Mouse (Mus musculus) bone marrow, adult 2 months (tissue): Measurements from ENCODE around the gene Tfrc. TPM values are rescaled to one million over a fixed set of nuclear protein-coding genes. Genes with fewer than 3 reads are reported as not detected.

Experiments used
- H3K27ac ChIP-seq: fragments of 200-500 bp; 2 replicates; pipeline ENCODE4 v1.5.1; 2012; ENCODE audit warnings: low read depth, mild to moderate bottlenecking, control low read depth, inconsistent platforms, low read length; ENCODE audit not compliant: control insufficient read depth, poor library complexity, insufficient read depth
- H3K4me1 ChIP-seq: fragments of 200-500 bp; 2 replicates; pipeline ENCODE4 v1.6.1; 2011; ENCODE audit warnings: low read length; ENCODE audit not compliant: control insufficient read depth, insufficient read depth
- H3K4me3 ChIP-seq: fragments of 200-500 bp; replicated peaks from 2 replicates; pipeline ENCODE3; 2011; ENCODE audit warnings: mild to moderate bottlenecking, low read depth, low read length, control low read depth; ENCODE audit not compliant: control insufficient read depth
- CTCF ChIP-seq: fragments of 200-500 bp; IDR thresholded peaks from 2 replicates; pipeline ENCODE4 v1.5.1; 2011; ENCODE audit warnings: low read length, control low read depth; ENCODE audit not compliant: control insufficient read depth, insufficient read depth
- POLR2A ChIP-seq: fragments of 200-500 bp; IDR thresholded peaks from 2 replicates; pipeline ENCODE4 v1.6.1; 2011; ENCODE audit warnings: low read depth, mild to moderate bottlenecking, control low read depth, low read length, borderline replicate concordance; ENCODE audit not compliant: control insufficient read depth
- WGBS: fragments of 180-500 bp; shearing (Covaris S2); methylation state at CpG from one replicate; pipeline ENCODE4 v1.1.7; 2018; 5-methylcytosine and 5-hydroxymethylcytosine counted together
- polyA plus RNA-seq: library from polyadenylated mRNA; stranded (reverse); fragments of >200 nt; gene quantifications from 2 replicates; pipeline ENCODE4 v1.2.4, GENCODE M21; 2011; ENCODE audit warnings: low replicate concordance; ENCODE audit not compliant: missing spikeins, insufficient read depth, insufficient read length

Gene Tfrc
- polyA plus RNA-seq, 1 experiment, result 210 TPM

DNA sequence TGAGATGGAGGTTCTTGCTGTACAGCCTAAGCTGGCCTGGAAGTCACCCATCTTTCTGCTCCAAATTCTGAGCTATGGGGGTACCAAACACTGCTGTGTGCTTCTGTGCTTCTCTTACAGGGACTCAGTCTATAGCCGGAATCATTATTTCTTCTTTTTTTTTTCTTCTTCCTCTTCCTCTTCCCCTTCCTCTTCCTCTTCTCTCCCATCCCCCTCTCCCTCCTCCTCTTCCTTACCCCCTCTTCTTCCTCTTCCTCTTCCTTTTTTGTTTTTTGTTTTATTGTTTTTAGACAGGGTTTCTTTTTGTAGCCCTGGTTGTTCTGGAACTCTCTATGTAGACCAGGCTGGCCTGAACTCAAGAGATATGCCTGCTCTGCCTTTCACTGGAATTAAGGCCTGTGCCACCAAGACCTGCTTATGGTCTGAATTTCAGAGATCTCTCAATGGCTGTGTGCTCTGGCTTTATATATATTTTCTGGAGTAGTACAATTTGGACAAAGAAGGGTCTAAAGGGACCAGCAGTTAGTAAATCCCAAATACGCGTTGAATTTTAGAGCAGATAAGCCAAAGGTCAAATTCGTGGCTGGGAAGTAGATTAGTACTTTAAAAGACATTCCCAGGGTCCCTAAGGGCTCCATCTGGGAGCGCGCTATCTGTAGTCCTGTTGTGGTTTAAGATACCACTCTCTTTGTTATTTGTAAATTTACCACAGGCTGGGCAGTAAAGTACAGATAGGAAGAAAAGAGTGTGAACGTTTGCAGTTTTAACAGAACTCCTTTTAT is 967 bp upstream of the Tfrc start:
- H3K4me3 ChIP-seq, result no peak overlapping the region
- H3K4me1 ChIP-seq, result no peaks in the 10 kb centered on the region; the same call in 1 of the 2 replicates
- TF ChIP-seq POLR2A (no peak), CTCF (no peak)
- WGBS, result 52% methylated on average over 7 of the region's 7 CpGs
- no peak overlapping the region for H3K27ac ChIP-seq

DNA sequence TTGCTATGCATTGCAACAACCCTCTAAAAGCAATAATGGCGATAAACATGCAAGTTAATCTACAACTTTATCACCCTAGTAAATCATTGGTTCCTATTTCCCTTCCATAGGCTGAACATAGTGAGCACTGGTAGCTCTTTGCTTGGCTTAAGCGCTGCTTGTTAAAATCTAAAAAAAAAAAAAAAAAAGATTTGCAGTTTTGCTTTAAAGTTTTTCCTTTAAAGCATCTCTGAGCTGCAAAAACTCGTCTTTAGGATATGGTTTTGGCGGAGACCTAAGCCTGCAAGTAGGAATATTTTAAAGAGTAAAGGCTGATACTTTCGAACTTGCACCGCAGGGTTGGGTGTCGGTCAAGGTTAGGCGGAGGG is 392 bp upstream of the Tfrc start:
- TF ChIP-seq CTCF (no peak), POLR2A (no peak)
- H3K4me1 ChIP-seq, result no peaks in the 10 kb centered on the region; the same call in 1 of the 2 replicates
- WGBS, result 4% methylated on average over 8 of the region's 8 CpGs
- H3K27ac ChIP-seq, result peak overlapping the region; percentile 76
- peak overlapping the region; percentile 85 for H3K4me3 ChIP-seq

DNA sequence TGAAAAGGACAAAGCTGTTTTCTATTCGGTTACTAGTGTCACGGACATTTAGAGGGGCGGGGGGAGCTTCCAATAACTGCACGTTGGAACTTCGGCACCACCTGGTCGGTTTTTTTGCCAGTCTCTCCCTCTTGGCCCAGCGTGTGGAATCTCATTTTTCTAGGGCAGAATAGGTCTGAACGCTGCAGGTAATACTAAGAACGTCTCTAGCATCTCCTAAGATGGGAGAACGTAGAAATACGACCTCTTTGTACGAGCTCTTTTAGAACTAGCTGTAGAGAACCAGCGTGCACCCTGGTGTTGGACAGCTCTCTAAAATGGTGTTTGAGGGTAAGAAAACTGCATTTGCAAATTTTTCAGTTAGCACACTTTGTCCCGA is 670 bp downstream of the Tfrc start:
- Histone ChIP-seq H3K27ac (peak overlapping the region; percentile 76), H3K4me3 (peak overlapping the region; percentile 85), H3K4me1 (no peaks in the 10 kb centered on the region; the same call in 1 of the 2 replicates)
- WGBS, result under 1% methylated on average over 14 of the region's 14 CpGs
- TF ChIP-seq CTCF (no peak), POLR2A (no peak)

DNA sequence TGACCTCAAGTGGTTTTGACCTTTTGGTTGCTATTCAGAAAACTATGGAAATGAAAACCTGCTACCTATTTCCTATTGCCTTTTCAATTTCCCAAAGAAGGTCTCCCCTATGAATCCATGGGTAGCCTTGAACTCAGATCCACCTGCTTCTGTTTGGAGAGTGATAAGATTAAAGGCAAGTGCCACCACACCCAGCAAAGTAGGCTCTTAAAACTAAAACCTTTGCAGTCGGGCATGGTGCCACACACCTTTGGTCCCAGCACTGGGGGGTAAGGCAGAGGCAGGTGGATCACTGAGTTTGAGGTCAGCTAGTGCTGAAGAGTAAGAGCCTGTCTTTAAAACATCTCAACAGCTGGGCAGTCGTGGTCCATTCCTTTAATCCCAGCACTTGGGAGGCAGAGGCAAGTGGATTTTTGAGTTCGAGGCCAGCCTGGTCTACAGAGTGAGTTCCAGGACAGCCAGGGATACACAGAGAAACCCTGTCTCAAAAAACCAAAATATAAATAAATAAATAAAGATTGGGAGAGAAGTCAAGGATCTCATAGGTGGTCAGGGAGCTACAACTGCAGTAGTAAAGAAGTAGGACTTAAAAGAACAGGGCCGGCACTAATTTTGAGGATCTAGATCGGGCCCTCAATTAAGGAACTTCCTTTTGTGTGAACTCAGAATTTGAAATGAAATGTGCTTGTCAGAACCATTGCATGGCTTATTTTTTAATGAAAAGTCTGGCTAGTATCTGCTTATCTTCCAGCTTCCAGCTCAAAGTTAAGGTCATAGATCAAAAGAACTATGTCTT is 1.9 kb downstream of the Tfrc start:
- Histone ChIP-seq H3K4me3 (peak overlapping the region; percentile 73), H3K27ac (peak overlapping the region; percentile 70), H3K4me1 (no peaks in the 10 kb centered on the region; the same call in 1 of the 2 replicates)
- WGBS, result 19% methylated on average over 5 of the region's 5 CpGs
- TF ChIP-seq CTCF, result no peak
- TF ChIP-seq POLR2A, result no peak

DNA sequence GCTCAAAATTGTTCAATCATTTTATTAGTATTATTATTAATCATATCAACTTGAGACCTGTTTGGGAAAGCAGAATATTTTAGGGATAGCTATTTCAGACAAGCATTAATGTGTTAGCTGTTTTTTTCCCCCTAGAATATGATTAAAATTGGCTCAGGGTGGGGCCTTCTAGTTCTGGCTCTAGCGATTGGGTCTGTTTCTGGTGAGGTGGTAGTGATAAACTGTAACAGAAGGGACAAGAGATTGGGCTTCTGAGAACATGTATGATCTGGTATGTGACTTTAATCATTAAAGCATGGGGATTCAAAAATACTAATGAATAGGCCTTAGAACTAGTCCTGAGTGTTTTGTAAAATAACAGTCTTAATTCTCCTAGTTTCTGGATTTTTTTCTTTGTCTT is 3.3 kb downstream of the Tfrc start:
- Histone ChIP-seq H3K4me3 (peak overlapping the region; percentile 42), H3K4me1 (no peaks in the 10 kb centered on the region; the same call in 1 of the 2 replicates), H3K27ac (no peak overlapping the region)
- no peak for TF ChIP-seq CTCF
- TF ChIP-seq POLR2A, result no peak
- WGBS, result 43% methylated on average over 1 of the region's 1 CpGs

DNA sequence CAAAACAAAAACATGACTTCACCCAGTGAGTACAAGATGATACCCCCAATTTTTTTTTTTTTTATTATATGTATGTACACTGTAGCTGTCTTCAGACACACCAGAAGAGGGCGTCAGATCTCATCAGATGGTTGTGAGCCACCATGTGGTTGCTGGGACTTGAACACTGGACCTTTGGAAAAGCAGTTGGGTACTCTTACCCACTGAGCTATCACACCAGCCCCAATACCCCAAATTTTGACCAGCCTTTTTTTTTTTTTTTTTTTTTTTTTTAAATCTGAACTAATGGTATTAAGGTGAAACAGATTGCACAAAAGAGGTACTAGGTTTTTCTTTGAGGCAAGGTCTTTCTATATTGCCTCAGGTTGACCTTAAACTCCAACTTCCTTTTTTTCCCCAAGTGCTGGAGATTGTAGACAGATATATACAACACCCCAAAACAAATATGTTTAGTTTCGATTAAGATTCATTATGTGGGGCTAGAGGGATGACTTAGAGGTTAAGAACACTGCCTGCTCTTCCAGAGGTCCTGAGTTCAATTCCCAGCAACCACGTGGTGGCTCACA is 4.6 kb downstream of the Tfrc start:
- WGBS, result 44% methylated on average over 3 of the region's 3 CpGs
- Histone ChIP-seq H3K4me3 (no peak overlapping the region), H3K4me1 (no peaks in the 10 kb centered on the region; the same call in 1 of the 2 replicates), H3K27ac (no peak overlapping the region)
- TF ChIP-seq CTCF (no peak), POLR2A (no peak)

DNA sequence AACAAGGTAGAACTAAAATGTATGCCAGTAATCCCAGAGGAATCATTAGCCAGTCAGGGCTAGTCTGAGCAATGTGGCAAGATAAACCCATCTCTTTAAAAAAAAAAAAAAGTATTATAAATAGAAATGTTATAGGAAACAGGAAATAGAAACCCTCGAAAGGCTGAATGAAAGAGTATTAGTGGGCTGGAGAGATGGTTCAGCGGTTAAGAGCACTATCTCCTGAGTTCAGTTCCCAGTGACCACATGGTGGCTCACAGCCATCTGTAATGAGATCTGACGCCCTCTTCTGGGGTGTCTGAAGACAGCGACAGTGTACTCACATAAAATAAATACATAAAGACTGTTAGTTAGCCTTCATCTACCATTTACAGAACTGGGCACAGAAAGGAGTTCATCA is 5.3 kb downstream of the Tfrc start:
- no peak overlapping the region for H3K4me3 ChIP-seq
- TF ChIP-seq POLR2A (no peak), CTCF (peak; percentile 33; the same call in 1 of the 2 replicates)
- WGBS, result 11% methylated on average over 4 of the region's 4 CpGs
- H3K27ac ChIP-seq, result no peak overlapping the region
- H3K4me1 ChIP-seq, result no peaks in the 10 kb centered on the region; the same call in 1 of the 2 replicates

DNA sequence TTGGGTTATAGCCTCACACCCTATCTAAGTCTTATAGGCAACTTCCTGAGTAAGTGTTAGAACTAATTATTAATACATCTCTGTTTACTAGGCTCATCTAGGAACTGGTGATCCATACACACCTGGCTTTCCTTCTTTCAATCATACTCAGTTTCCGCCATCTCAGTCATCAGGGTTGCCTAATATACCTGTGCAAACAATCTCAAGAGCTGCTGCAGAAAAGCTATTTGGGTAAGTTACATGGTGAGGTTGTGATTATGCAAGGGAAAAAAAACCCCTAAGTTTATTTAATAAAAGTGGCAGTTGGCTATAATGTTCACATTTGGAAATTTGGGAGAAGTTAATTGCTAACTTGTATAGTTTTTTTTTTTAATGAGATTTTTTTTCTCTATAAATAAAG is 10.2 kb downstream of the Tfrc start:
- 98% methylated on average over 1 of the region's 1 CpGs for WGBS
- TF ChIP-seq CTCF (no peak), POLR2A (no peak)
- Histone ChIP-seq H3K4me1 (no peaks in the 10 kb centered on the region), H3K4me3 (no peak overlapping the region), H3K27ac (no peak overlapping the region)
